Mouse (Mus musculus): Measurements from ENCODE around the gene Cmya5. TPM values are rescaled to one million over a fixed set of nuclear protein-coding genes. Genes with fewer than 3 reads are reported as not detected.

The Cmya5 gene
- polyA plus RNA-seq, 1 experiment from 2014 or later = 0.11 TPM

DNA sequence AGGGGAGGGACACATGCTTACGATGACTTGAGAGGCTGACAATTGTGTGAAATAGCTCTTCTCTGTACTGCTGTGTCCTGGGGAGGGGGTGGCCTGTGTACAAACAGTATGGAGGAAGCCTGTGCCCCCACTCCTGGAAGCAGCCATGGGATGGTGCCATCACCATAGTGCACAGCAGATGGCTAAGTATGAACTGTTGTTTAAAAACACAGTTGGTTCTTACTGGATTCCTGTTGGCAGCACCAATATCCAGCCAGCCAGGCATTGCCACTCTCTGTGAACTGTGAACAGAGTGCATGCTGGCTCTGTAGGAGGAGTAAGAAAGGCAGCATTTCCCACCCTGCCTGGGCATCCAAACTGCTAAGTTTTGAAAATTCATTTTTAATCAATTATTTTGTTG lies 88.4 kb downstream of the Cmya5 start:
- Histone ChIP-seq H3K27me3 (no peaks in the 10 kb centered on the region), H3K4me2 (no peak overlapping the region), H3K36me3 (no peaks in the 10 kb centered on the region), H3K27ac (replicated peaks) (no peak overlapping the region), H3K9me3 (no peaks in the 10 kb centered on the region), H3K4me1 (replicated peaks) (no peaks in the 10 kb centered on the region), H3K4me3 (no peak overlapping the region), H3K9ac (no peak overlapping the region)
- WGBS = 81% methylated on average over 1 of the region's 1 CpGs
- ATAC-seq (ENCODE audit: low read depth) = no peak

DNA sequence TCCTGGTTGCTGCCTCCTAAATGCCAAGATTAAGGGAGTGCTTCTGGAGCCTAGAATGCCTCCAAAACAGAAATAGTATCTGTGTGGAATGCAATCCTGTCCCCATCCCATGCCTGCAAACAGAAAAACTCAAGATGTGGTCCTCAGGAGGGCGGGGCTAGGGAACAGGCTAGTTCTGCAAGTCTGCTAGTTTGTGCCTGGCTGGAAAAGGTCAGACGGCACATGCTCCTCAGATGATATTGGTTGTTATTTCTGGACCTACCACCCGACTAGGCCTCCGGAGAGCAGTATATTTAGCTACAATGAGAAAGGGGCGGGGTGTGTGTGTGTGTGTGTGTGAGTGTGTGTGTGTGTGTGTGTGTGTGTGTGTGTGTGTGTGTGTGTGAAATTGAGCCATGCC lies 93.0 kb downstream of the Cmya5 start:
- no peak overlapping the region for H3K4me2 ChIP-seq
- no peaks in the 10 kb centered on the region for H3K27me3 ChIP-seq
- no peaks in the 10 kb centered on the region for H3K36me3 ChIP-seq
- ATAC-seq (ENCODE audit: low read depth) = no peak
- H3K4me3 ChIP-seq = no peak overlapping the region
- WGBS = 87% methylated on average over 5 of the region's 5 CpGs
- H3K9ac ChIP-seq = no peak overlapping the region
- no peaks in the 10 kb centered on the region for H3K4me1 ChIP-seq (replicated peaks)
- H3K9me3 ChIP-seq = no peaks in the 10 kb centered on the region
- no peak overlapping the region for H3K27ac ChIP-seq (replicated peaks)

DNA sequence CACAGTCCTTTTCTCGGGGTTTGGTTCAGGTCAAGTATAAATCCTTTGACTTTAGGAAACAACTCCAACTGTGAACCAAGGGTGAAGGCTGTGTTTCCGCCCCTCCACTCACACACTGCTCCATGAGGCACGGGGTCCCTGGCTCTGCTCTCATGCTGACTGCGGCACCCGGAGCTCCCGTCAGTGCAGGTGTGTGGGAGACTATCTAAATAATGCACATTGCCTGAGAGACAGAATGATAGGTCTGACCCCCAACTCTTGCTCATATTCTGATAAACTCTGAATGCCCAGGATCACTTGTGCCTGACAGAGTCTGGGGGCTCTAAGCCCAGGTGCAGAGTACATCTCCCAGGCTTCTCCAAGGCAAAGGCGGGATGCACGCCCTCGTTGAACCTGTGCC lies 103.5 kb downstream of the Cmya5 start:
- Histone ChIP-seq H3K9ac (no peak overlapping the region), H3K27ac (replicated peaks) (no peak overlapping the region)

DNA sequence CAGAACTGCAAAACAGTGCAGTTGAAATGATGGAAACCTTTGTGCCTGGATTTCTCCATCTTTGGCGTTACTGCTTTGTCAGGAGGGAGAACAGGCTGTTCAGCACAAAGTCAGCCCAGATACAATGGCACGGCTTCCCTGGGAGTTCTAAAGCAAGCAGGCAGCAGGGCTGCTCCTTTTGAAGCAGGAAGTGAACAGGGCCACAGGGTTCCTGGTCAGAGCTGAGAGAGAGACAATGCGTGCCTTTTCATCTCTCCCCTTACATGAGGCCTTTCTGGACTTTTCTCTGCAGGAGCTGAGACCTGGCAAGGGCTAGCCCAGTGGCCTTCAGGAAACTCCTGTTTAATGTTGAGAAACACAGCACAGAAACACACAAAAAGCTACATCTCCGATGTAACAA lies 108.3 kb downstream of the Cmya5 start:
- no peak overlapping the region for H3K4me3 ChIP-seq
- H3K27ac ChIP-seq (replicated peaks) = no peak overlapping the region
- no peak overlapping the region for H3K4me2 ChIP-seq
- H3K4me1 ChIP-seq (replicated peaks) = no peaks in the 10 kb centered on the region
- no peaks in the 10 kb centered on the region for H3K27me3 ChIP-seq
- no peak overlapping the region for H3K9ac ChIP-seq
- WGBS = 56% methylated on average over 4 of the region's 4 CpGs
- H3K9me3 ChIP-seq = no peaks in the 10 kb centered on the region
- ATAC-seq (ENCODE audit: low read depth) = no peak
- H3K36me3 ChIP-seq = no peaks in the 10 kb centered on the region

More for the DNA sequence above, 103.5 kb downstream of the Cmya5 start:
- Histone ChIP-seq H3K4me1 (replicated peaks) (no peaks in the 10 kb centered on the region), H3K36me3 (no peaks in the 10 kb centered on the region), H3K9me3 (no peaks in the 10 kb centered on the region), H3K4me3 (no peak overlapping the region), H3K27me3 (no peaks in the 10 kb centered on the region), H3K4me2 (no peak overlapping the region)
- WGBS = 84% methylated on average over 9 of the region's 9 CpGs
- no peak for ATAC-seq (ENCODE audit: low read depth)

DNA sequence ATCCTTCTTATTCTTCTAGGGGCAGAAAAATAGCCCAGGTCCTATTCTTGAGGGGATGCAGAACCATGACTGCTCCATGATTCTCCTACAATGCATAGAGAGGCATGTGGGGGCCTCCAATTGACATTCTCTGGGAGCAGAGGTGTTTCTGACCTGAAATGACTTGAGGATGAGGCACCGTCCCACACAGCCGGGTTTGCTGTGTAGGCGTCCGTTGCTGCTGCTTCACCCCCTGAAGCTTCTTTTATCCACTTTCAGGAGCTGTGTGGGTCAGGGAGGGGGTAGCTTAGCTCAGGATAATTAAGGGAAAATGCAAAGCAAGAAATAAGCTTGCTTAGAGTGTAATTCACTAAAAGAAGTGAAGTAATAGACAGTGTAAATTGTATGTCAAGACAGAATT lies 115.2 kb downstream of the Cmya5 start:
- Histone ChIP-seq H3K27ac (replicated peaks) (no peak overlapping the region), H3K36me3 (no peaks in the 10 kb centered on the region), H3K4me1 (replicated peaks) (no peaks in the 10 kb centered on the region), H3K4me3 (no peak overlapping the region), H3K27me3 (no peaks in the 10 kb centered on the region), H3K9ac (no peak overlapping the region), H3K4me2 (no peak overlapping the region), H3K9me3 (no peaks in the 10 kb centered on the region; the same call in 1 of the 2 replicates)
- ATAC-seq (ENCODE audit: low read depth) = no peak
- 78% methylated on average over 4 of the region's 4 CpGs for WGBS

DNA sequence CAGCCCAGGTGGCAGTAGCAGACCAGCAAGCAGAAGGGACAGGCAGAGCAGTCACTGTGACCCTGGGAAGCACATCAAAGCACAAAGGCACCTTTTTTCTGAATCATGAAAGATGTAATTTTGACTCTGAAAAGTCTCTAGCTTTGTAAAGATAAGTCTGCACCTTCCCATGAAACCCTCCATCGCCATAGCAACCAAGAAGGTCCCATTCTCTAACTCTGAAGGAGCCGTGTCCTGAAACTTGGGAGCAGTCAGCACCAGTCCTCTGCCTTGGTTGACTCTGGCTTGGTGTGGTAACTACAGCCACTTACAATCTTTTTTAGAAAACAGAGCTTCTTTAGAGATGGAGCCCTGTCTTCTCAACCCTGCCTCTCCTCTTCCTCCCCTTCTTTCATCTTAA lies 119.7 kb downstream of the Cmya5 start:
- H3K27me3 ChIP-seq = no peaks in the 10 kb centered on the region
- H3K27ac ChIP-seq (replicated peaks) = no peak overlapping the region
- H3K4me3 ChIP-seq = no peak overlapping the region
- WGBS = 62% methylated on average over 2 of the region's 2 CpGs
- no peak overlapping the region for H3K9ac ChIP-seq
- no peaks in the 10 kb centered on the region for H3K4me1 ChIP-seq (replicated peaks)
- H3K4me2 ChIP-seq = no peak overlapping the region
- no peak for ATAC-seq (ENCODE audit: low read depth)
- no peaks in the 10 kb centered on the region for H3K36me3 ChIP-seq
- H3K9me3 ChIP-seq = no peaks in the 10 kb centered on the region; the same call in 1 of the 2 replicates

DNA sequence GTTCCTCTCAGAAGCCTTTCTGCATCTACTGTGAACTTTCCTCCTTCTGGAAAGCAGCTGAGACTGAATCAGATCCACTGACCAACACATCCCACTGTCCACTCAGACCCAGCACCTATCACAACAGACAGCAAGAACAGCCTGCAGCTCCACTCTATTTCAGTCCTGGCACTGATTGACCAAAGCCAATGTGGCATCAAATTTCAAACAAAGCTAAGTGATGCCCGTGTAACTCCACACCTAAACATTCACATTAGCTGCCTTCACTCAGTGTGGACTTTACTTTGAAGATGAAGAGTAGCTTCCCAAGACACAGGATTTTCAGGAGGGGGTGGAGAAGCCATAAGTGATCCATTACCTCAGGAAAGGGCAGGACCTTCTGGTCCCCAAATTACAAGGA lies 122.4 kb downstream of the Cmya5 start:
- no peaks in the 10 kb centered on the region for H3K27me3 ChIP-seq

DNA sequence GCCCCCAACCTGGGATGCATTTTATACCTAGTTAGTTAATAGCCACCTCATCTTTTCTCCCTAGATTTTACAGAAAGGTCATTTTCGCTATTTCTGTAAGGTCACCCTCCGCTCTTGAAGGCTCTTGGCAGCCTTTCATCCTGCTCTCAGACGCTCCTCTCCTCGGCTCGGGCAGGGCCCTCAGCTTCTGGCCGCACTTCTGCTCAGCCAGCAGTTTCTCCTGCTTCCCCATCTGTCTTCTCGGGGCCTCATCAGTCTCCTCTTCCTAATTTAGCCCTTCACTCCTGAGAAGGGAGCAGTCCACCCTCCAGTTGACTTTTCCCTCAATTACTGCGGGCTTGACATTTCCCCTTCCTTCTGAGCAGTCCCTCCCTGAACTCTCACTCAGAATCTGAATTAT lies 131.6 kb downstream of the Cmya5 start:
- ATAC-seq (ENCODE audit: low read depth) = no peak
- no peaks in the 10 kb centered on the region for H3K4me1 ChIP-seq (replicated peaks)
- H3K27ac ChIP-seq (replicated peaks) = no peak overlapping the region
- H3K36me3 ChIP-seq = no peaks in the 10 kb centered on the region
- WGBS = 86% methylated on average over 8 of the region's 8 CpGs
- no peak overlapping the region for H3K4me2 ChIP-seq
- H3K9ac ChIP-seq = no peak overlapping the region
- H3K4me3 ChIP-seq = no peak overlapping the region
- 0 out of 2 replicates have a peak, but pooled peaks cover 3% of the 10 kb centered on the region for H3K9me3 ChIP-seq
- no peaks in the 10 kb centered on the region for H3K27me3 ChIP-seq

More for the DNA sequence above, 122.4 kb downstream of the Cmya5 start:
- Histone ChIP-seq H3K9me3 (no peaks in the 10 kb centered on the region), H3K9ac (no peak overlapping the region), H3K4me3 (no peak overlapping the region), H3K4me2 (no peak overlapping the region), H3K27ac (replicated peaks) (no peak overlapping the region), H3K4me1 (replicated peaks) (no peaks in the 10 kb centered on the region), H3K36me3 (no peaks in the 10 kb centered on the region)
- ATAC-seq (ENCODE audit: low read depth) = no peak
- WGBS = 46% methylated on average over 1 of the region's 1 CpGs

DNA sequence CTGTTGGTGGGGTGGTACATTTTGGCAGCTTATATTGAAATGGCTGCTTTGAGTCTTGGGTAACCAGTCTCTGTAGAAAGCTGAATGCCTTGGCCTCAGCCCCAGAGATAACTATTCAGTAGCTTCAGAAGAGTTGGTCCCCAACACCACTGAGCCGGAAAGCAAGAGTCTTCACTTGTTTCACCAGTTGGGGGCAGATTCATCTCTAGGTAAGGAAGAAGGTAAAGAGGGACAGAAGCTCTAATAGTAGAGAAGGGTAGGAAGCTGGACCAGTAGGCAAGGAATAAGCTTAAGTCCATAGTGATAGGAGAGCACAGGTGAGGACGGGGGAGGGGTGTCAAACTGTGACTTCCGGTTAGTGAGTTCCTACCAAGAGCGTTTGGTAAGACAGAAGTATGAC lies 133.2 kb downstream of the Cmya5 start:
- H3K27me3 ChIP-seq = no peaks in the 10 kb centered on the region
- H3K4me2 ChIP-seq = no peak overlapping the region
- no peak overlapping the region for H3K9ac ChIP-seq
- H3K9me3 ChIP-seq = 0 out of 2 replicates have a peak, but pooled peaks cover 3% of the 10 kb centered on the region
- 91% methylated on average over 4 of the region's 4 CpGs for WGBS
- H3K27ac ChIP-seq (replicated peaks) = no peak overlapping the region
- no peak for ATAC-seq (ENCODE audit: low read depth)
- no peaks in the 10 kb centered on the region for H3K4me1 ChIP-seq (replicated peaks)
- no peak overlapping the region for H3K4me3 ChIP-seq
- no peaks in the 10 kb centered on the region for H3K36me3 ChIP-seq

DNA sequence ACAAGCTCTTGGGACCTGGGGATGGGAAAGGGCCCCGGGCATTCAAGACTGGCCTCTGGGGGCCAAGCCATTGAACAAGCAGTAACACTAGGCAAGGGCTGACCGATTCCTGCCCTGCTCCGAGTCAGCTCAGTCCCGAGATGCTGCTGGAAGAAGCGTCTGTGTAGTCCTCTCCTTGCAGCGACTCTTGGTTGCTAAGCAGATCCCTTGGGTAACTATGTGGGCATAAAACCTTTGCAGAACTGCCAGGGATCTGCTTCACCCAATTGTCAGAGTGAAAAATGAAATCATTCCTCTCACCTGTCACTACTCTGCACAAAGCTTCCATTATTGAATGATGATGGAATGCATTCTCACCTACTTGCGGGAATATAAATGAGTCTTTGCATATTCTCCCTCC lies 134.0 kb downstream of the Cmya5 start:
- no peaks in the 10 kb centered on the region for H3K9me3 ChIP-seq
- 71% methylated on average over 7 of the region's 7 CpGs for WGBS
- ATAC-seq (ENCODE audit: low read depth) = no peak
- H3K4me2 ChIP-seq = no peak overlapping the region
- no peak overlapping the region for H3K27ac ChIP-seq (replicated peaks)
- no peak overlapping the region for H3K9ac ChIP-seq
- no peaks in the 10 kb centered on the region for H3K27me3 ChIP-seq
- H3K4me3 ChIP-seq = no peak overlapping the region
- H3K4me1 ChIP-seq (replicated peaks) = no peaks in the 10 kb centered on the region
- no peaks in the 10 kb centered on the region for H3K36me3 ChIP-seq

DNA sequence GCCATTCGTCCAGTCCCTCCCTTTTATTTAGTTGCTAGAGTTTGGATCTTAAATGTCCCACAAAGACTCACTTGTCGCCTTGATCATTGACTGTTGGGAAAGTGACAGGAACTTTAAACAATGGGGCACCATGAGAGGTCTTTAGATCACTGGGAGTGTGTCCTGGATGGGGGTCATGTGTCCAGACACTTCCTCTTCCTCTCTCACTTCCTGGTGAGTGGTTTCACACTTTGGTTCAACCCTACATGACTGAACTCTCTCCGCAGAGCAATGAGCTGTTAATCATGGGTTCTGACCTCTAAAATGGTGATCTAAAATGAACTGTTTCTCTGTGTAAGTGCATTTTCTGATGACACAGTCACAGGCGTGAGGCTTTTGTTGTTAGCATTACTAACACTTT lies 137.4 kb downstream of the Cmya5 start:
- no peak for ATAC-seq (ENCODE audit: low read depth)
- no peaks in the 10 kb centered on the region for H3K36me3 ChIP-seq
- WGBS = 83% methylated on average over 4 of the region's 4 CpGs
- no peaks in the 10 kb centered on the region for H3K27me3 ChIP-seq
- H3K9me3 ChIP-seq = no peaks in the 10 kb centered on the region
- no peak overlapping the region for H3K9ac ChIP-seq
- H3K4me1 ChIP-seq (replicated peaks) = 0 out of 2 replicates have a peak, but pooled peaks cover 5% of the 10 kb centered on the region
- no peak overlapping the region for H3K4me2 ChIP-seq
- no peak overlapping the region for H3K4me3 ChIP-seq
- no peak overlapping the region for H3K27ac ChIP-seq (replicated peaks)

DNA sequence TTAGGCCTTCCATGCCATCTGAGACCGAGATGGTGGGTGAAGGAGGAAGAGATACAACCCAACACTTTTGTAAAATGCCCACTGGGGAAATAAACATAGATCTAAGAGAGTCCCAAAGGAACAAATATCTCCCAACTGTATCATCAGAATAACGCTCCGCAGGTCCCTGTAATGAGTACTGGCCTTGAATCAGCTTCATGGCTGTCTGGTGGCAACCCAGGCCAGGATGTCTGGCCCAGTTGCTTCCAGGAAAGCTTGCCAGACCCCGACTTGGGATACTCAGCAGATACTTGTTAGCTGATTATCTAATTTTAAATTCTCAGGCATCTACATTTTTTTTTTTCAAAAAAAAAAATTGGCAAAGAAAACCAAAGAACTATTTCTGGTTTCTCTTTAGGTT lies 138.2 kb downstream of the Cmya5 start:
- 87% methylated on average over 4 of the region's 4 CpGs for WGBS
- H3K9me3 ChIP-seq = no peaks in the 10 kb centered on the region
- H3K9ac ChIP-seq = no peak overlapping the region
- no peak for ATAC-seq (ENCODE audit: low read depth)
- no peaks in the 10 kb centered on the region for H3K27me3 ChIP-seq
- 0 out of 2 replicates have a peak, but pooled peaks cover 5% of the 10 kb centered on the region for H3K4me1 ChIP-seq (replicated peaks)
- no peaks in the 10 kb centered on the region for H3K36me3 ChIP-seq
- no peak overlapping the region for H3K4me3 ChIP-seq
- H3K27ac ChIP-seq (replicated peaks) = no peak overlapping the region
- no peak overlapping the region for H3K4me2 ChIP-seq

DNA sequence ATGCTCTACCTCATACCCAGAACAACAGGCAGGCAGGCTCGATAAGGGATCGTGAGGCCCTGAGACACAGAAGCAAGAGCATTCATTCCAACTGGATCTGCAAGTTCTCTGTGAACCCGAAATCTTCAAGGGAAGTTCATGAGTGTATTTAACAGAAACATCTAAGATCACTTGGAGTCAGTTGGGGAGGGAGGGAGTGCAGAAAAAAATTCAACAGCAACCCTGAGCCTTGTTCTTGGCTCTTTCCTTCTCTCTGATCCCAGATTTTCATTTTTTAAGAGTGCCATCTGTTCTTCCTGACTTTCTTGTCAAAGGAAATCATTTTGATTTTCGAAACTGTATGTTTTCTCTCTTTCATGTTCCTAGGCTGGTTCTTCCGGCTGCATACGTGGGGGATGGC lies 140.5 kb downstream of the Cmya5 start:
- Histone ChIP-seq H3K4me3 (no peak overlapping the region), H3K27me3 (no peaks in the 10 kb centered on the region), H3K27ac (replicated peaks) (no peak overlapping the region), H3K9me3 (no peaks in the 10 kb centered on the region), H3K4me2 (no peak overlapping the region), H3K9ac (no peak overlapping the region), H3K4me1 (replicated peaks) (peaks cover 22% of the 10 kb centered on the region), H3K36me3 (no peaks in the 10 kb centered on the region)
- 86% methylated on average over 6 of the region's 6 CpGs for WGBS
- ATAC-seq (ENCODE audit: low read depth) = no peak

All from neural tube, embryonic 13.5 days (tissue).